Mouse (Mus musculus) myocyte (in vitro differentiated cells): ENCODE results near the gene Mical1.

Experiments
- CEBPB ChIP-seq: IDR thresholded peaks from 2 replicates; pipeline ENCODE4 v1.6.1; 2011; ENCODE audit warnings: mild to moderate bottlenecking, moderate library complexity; ENCODE audit not compliant: poor library complexity, insufficient read depth, severe bottlenecking
- E2F4 ChIP-seq: IDR thresholded peaks from one replicate; pipeline ENCODE4 v1.6.1; 2011; ENCODE audit warnings: mild to moderate bottlenecking, control low read depth, moderate library complexity; ENCODE audit not compliant: insufficient read depth
- MAX ChIP-seq: IDR thresholded peaks from one replicate; pipeline ENCODE4 v1.6.1; 2011; ENCODE audit warnings: low read depth, mild to moderate bottlenecking, control low read depth
- MYOD1 ChIP-seq, 3 experiments: IDR thresholded peaks; one replicate each; pipeline ENCODE4 v1.6.1; 2011; ENCODE audit warnings: control low read depth in 2 of 3, low read depth in 2 of 3, mild to moderate bottlenecking in 2 of 3, moderate library complexity in 1 of 3; ENCODE audit not compliant: insufficient read length in 2 of 3, control insufficient read depth in 1 of 3
- MYOG ChIP-seq, 3 experiments: IDR thresholded peaks; one replicate each; pipeline ENCODE4 v1.6.1; 2011; ENCODE audit warnings: control low read depth in 2 of 3, low read depth in 2 of 3, mild to moderate bottlenecking in 2 of 3; ENCODE audit not compliant: insufficient read length in 2 of 3, control insufficient read depth in 1 of 3, insufficient read depth in 1 of 3
- POLR2A ChIP-seq: IDR thresholded peaks from one replicate; pipeline ENCODE4 v1.6.1; 2011; ENCODE audit warnings: low read depth, mild to moderate bottlenecking, control low read depth, moderate library complexity; ENCODE audit not compliant: insufficient read length
- POLR2AphosphoS2 ChIP-seq: IDR thresholded peaks from one replicate; pipeline ENCODE4 v1.6.1; 2011; ENCODE audit warnings: low read depth, control low read depth; ENCODE audit not compliant: insufficient read length
- SRF ChIP-seq: IDR thresholded peaks from one replicate; pipeline ENCODE4 v1.6.1; 2011; ENCODE audit warnings: low read depth; ENCODE audit not compliant: control insufficient read depth, insufficient read length
- TCF12 ChIP-seq: IDR thresholded peaks from one replicate; pipeline ENCODE4 v1.6.1; 2011; ENCODE audit warnings: mild to moderate bottlenecking, control low read depth; ENCODE audit not compliant: poor library complexity, insufficient read depth, severe bottlenecking
- USF1 ChIP-seq: IDR thresholded peaks from one replicate; pipeline ENCODE4 v1.6.1; 2011; ENCODE audit warnings: low read depth, mild to moderate bottlenecking, control low read depth, moderate library complexity

- no peak for TF ChIP-seq POLR2A
- no peak for TF ChIP-seq TCF12
- TF ChIP-seq USF1 = no peak
- no peak for TF ChIP-seq E2F4
- no peak for TF ChIP-seq POLR2AphosphoS2
- TF ChIP-seq MAX = no peak
- peak; percentile 54; the same call in 1 of the 2 replicates for TF ChIP-seq CEBPB
- TF ChIP-seq MYOD1 (IDR thresholded peaks at IDR 0.05; ENCODE audit: control insufficient read depth in 1 of 3, insufficient read length in 2 of 3, low read depth in 2 of 3) = no peak
- TF ChIP-seq SRF = no peak
- no peak for TF ChIP-seq MYOG (IDR thresholded peaks at IDR 0.05; ENCODE audit: control insufficient read depth in 1 of 3, insufficient read depth in 1 of 3, insufficient read length in 2 of 3, low read depth in 2 of 3)
Observed at GRCm38 (mm10) chr10:41452791-41453190, 23.3 kb upstream of the Mical1 start.
